Mouse (Mus musculus): Measurements from ENCODE around the gene Parg.
"Not testable (repeated sequence)": the region's sequence is repeated elsewhere in the genome, so short reads cannot be mapped to it uniquely, and the experiment has no call there.

Gene Parg

GRCm38 (mm10) chr14:32179393-32180195, 22.2 kb upstream of the Parg start:
- DNase-seq = no peak

- DNase-seq = no peak
These were observed 20.9 kb upstream of the Parg start for GRCm38 (mm10) chr14:32180861-32181260.

- no peak for DNase-seq
These were observed 17.9 kb upstream of the Parg start for GRCm38 (mm10) chr14:32183846-32184245.

GRCm38 (mm10) chr14:32190627-32191391, 10.9 kb upstream of the Parg start:
- DNase-seq = no peak

- DNase-seq = no peak
These were observed 9.8 kb upstream of the Parg start for GRCm38 (mm10) chr14:32191926-32192325.

- peak; percentile 53 to 61 for DNase-seq
These were observed 9.3 kb upstream of the Parg start for GRCm38 (mm10) chr14:32192437-32192836.

- DNase-seq = not testable (repeated sequence)
These were observed 8.2 kb upstream of the Parg start for GRCm38 (mm10) chr14:32193557-32193956.

GRCm38 (mm10) chr14:32201354-32201753, 395 bp upstream of the Parg start:
- no peak for DNase-seq

GRCm38 (mm10) chr14:32226601-32227000, 24.9 kb downstream of the Parg start:
- DNase-seq = no peak

- peak; percentile 64 to 68 for DNase-seq
These were observed 27.2 kb downstream of the Parg start for GRCm38 (mm10) chr14:32228996-32229395.

GRCm38 (mm10) chr14:32242401-32242800, 40.7 kb downstream of the Parg start:
- DNase-seq = no peak

GRCm38 (mm10) chr14:32246019-32246418, 44.3 kb downstream of the Parg start:
- no peak for DNase-seq

- no peak for DNase-seq
These were observed 47.9 kb downstream of the Parg start for GRCm38 (mm10) chr14:32249616-32250015.

GRCm38 (mm10) chr14:32260830-32261229, 59.1 kb downstream of the Parg start:
- DNase-seq = no peak

- no peak for DNase-seq
These were observed 60.0 kb downstream of the Parg start for GRCm38 (mm10) chr14:32261741-32262140.

GRCm38 (mm10) chr14:32268999-32269398, 67.2 kb downstream of the Parg start:
- no peak for DNase-seq

- peak; percentile 10 to 13 for DNase-seq
These were observed 67.8 kb downstream of the Parg start for GRCm38 (mm10) chr14:32269589-32269988.

- no peak for DNase-seq
These were observed 99.9 kb downstream of the Parg start for GRCm38 (mm10) chr14:32301622-32302021.

- DNase-seq = no peak
These were observed 100.7 kb downstream of the Parg start for GRCm38 (mm10) chr14:32302423-32302822.

- DNase-seq = no peak
These were observed 103.2 kb downstream of the Parg start for GRCm38 (mm10) chr14:32304921-32305320.

GRCm38 (mm10) chr14:32309876-32310275, 108.1 kb downstream of the Parg start:
- peak; percentile 79 to 82 for DNase-seq

- no peak for DNase-seq
These were observed 109.8 kb downstream of the Parg start for GRCm38 (mm10) chr14:32311381-32312035.

GRCm38 (mm10) chr14:32317822-32318221, 116.1 kb downstream of the Parg start:
- DNase-seq = no peak

Measured in cerebellum, postnatal 36 days (tissue).